Mouse (Mus musculus) bone marrow, adult 2 months (tissue): ENCODE measurements at regions not wholly inside any gene's neighbourhood (a gene's known extent, or its start where the extent isn't known, plus 50 kb on each side); places are given as distances from the start of the nearest gene placed in this dataset.

Experiments used
- CTCF ChIP-seq: fragments of 200-500 bp; IDR thresholded peaks from 2 replicates; pipeline ENCODE4 v1.5.1; 2011; ENCODE audit warnings: low read length, control low read depth; ENCODE audit not compliant: control insufficient read depth, insufficient read depth
- POLR2A ChIP-seq: fragments of 200-500 bp; IDR thresholded peaks from 2 replicates; pipeline ENCODE4 v1.6.1; 2011; ENCODE audit warnings: low read depth, mild to moderate bottlenecking, control low read depth, low read length, borderline replicate concordance; ENCODE audit not compliant: control insufficient read depth

DNA sequence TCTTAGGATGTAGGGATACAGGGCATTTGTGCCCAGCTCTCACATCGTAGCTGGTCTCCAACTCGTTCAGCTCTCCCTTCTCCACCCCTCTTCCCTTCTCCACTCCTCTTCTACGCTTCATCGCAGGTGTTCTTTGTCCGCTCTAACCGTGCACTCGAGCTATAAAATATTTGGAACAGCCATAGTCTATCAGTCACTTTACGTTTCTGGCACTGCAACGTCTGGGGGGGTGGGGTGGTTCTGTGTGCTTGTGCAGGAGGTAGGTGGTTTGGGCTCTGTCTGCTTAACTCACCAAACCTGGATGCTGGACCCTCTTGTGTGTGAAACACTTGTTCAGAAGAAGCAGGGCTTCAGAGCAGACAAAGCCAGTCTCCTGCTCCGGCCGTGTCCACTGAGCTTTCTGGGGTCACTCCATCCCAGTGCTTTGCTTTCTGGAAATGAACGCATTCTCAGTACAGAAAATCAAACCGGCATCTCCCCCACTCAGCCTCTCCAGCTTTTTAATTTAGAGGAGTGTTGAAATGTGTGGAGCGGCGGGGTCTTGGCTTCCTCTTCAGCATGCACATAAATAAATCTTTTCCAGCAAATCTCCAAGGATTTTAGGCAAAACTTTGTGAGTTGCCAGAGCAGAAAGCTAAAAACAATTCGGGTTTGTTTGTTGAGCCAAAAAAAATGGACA, 181.3 kb upstream of the Mgmt start:
- no peak for TF ChIP-seq CTCF
- TF ChIP-seq POLR2A: no peak
